Mouse (Mus musculus): Measurements from ENCODE around the gene Ugt1a5. TPM values are rescaled to one million over a fixed set of nuclear protein-coding genes. Genes with fewer than 3 reads are reported as not detected.
"Not testable (repeated sequence)": the region's sequence is repeated elsewhere in the genome, so short reads cannot be mapped to it uniquely, and the experiment has no call there.

Ugt1a5 gene
- polyA plus RNA-seq, 1 experiment from 2014 or later, result not detected

DNA sequence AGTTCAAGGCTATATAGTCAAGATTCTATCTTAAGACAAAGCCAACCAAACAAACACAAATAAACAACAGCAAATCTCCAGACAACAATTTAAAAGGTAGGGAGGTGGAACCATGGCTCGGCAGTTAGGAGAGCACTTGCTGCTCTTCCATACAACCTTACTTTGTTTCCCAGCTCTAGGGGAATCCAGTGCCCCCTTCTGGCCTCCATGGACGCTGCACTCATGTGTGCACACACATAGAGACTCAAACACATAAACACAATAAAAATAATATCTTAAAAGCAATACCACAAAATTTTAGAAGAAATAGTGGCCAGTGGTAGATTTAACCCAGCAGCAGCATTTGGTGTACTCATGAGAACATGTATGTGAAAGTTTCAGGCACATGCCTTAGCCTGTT lies 51.3 kb downstream of the Ugt1a5 start:
- no peak for ATAC-seq (ENCODE audit: insufficient read depth, low FRiP score, low read depth)
- Histone ChIP-seq H3K4me2 (no peak overlapping the region), H3K9me3 (peaks cover 16% of the 10 kb centered on the region), H3K36me3 (no peaks in the 10 kb centered on the region), H3K4me1 (no peaks in the 10 kb centered on the region), H3K27ac (no peak overlapping the region), H3K9ac (no peak overlapping the region), H3K27me3 (replicated peaks) (no peaks in the 10 kb centered on the region), H3K4me3 (replicated peaks) (no peak overlapping the region)
- WGBS, result 63% methylated on average over 2 of the region's 2 CpGs

DNA sequence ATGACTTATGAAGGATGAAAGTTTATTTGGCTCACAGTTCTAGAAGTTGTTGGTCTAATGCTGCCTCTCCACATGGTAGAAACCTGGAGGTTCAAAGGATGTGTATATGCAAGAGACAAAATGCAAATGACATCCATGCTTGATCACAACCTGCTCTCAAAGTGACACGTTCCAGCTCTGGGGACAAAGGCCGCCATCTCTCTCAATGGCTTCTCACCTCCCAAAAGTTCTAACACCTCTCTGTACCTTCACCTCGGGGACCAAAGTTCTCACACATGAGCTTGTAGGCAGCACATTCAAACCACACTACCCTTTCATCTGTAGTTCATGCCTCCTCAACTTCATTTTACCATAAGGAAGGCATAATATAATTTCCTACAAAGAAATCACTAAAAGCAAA lies 51.8 kb downstream of the Ugt1a5 start:
- H3K36me3 ChIP-seq, result no peaks in the 10 kb centered on the region
- ATAC-seq (ENCODE audit: insufficient read depth, low FRiP score, low read depth), result no peak
- H3K27me3 ChIP-seq (replicated peaks), result no peaks in the 10 kb centered on the region
- peaks cover 16% of the 10 kb centered on the region for H3K9me3 ChIP-seq
- no peak overlapping the region for H3K9ac ChIP-seq
- H3K4me3 ChIP-seq (replicated peaks), result no peak overlapping the region
- H3K4me1 ChIP-seq, result no peaks in the 10 kb centered on the region
- WGBS, result 37% methylated on average over 3 of the region's 3 CpGs
- no peak overlapping the region for H3K4me2 ChIP-seq
- H3K27ac ChIP-seq, result no peak overlapping the region

DNA sequence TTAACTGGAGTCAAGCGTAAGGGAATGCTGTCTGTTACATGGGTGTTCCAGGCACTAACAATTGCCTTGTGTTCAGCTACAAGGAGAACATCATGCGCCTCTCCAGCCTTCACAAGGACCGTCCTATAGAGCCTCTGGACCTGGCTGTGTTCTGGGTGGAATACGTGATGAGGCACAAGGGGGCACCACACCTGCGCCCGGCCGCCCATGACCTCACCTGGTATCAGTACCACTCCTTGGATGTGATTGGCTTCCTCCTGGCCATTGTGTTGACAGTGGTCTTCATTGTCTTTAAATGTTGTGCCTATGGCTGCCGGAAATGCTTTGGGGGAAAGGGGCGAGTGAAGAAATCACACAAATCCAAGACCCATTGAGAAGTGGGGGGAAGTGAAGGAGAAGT lies 52.2 kb downstream of the Ugt1a5 start:
- Histone ChIP-seq H3K4me1 (no peaks in the 10 kb centered on the region), H3K4me3 (replicated peaks) (no peak overlapping the region), H3K9me3 (peaks cover 16% of the 10 kb centered on the region), H3K27ac (no peak overlapping the region), H3K36me3 (no peaks in the 10 kb centered on the region), H3K4me2 (no peak overlapping the region), H3K27me3 (replicated peaks) (no peaks in the 10 kb centered on the region), H3K9ac (no peak overlapping the region)
- 74% methylated on average over 9 of the region's 9 CpGs for WGBS
- ATAC-seq (ENCODE audit: insufficient read depth, low FRiP score, low read depth), result no peak

DNA sequence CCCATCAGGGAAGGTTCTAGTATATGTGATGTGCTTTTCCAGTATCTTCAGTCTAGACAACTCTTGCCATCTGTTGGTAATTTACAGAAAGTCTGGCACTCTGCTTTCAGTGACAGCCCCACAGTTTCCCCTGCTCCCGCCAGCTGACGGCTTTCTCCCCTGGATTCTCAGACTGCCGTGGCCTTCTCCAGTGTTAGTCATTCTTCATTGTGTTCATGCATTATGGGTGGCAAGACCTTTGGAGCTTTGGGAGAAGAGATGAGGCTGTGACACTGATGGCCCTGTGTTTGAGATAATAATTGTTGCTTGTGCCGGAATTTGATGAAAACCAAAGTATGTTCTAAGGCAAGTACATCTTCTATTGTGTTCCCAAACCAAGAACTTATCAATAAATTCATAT lies 52.8 kb downstream of the Ugt1a5 start:
- Histone ChIP-seq H3K36me3 (no peaks in the 10 kb centered on the region), H3K4me3 (replicated peaks) (no peak overlapping the region), H3K9me3 (peaks cover 12% of the 10 kb centered on the region), H3K9ac (no peak overlapping the region), H3K4me1 (no peaks in the 10 kb centered on the region), H3K4me2 (no peak overlapping the region), H3K27ac (no peak overlapping the region), H3K27me3 (replicated peaks) (no peaks in the 10 kb centered on the region)
- WGBS, result 50% methylated on average over 4 of the region's 4 CpGs
- no peak for ATAC-seq (ENCODE audit: insufficient read depth, low FRiP score, low read depth)

DNA sequence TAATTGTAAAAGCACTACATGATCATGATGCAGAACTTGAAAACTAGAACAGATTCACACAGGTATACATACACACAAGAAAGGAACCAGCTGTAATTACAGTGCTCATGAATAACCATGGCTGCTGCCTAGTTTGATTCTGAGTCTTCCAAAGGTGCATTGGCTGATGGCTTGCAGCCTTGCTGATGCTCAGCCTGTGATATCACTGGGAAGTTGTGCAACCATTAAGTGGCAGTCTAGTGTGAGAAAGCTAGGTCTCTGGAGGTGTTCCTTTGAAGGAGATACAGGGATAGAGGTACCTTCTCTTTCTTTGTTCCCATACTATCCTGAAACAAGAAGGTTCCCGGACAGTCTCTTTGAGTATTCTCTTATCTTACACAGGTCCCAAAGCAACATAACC lies 53.2 kb downstream of the Ugt1a5 start:
- Histone ChIP-seq H3K27me3 (replicated peaks) (no peaks in the 10 kb centered on the region), H3K4me2 (no peak overlapping the region), H3K9me3 (peaks cover 12% of the 10 kb centered on the region), H3K4me1 (no peaks in the 10 kb centered on the region), H3K27ac (no peak overlapping the region), H3K9ac (no peak overlapping the region), H3K36me3 (no peaks in the 10 kb centered on the region), H3K4me3 (replicated peaks) (no peak overlapping the region)
- WGBS, result 15% methylated on average over 1 of the region's 1 CpGs
- no peak for ATAC-seq (ENCODE audit: insufficient read depth, low FRiP score, low read depth)

DNA sequence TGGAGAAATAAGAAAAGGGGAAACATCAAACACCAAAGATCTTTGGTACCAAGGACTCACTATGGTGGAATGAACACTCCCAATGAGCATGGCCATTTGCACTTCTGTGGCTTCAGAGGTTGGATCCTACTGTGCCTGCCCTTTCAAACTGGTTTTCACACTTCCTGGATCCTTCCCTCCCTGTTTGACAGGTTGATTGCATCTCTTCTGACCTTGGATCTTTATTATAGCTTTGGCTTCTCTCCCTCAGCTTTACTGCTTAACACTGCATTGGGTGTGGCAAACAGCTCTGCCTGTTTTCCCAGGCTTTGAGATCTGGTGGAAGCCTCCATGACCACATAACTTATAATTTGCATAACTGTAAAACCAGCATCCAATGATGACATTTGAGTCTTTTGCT lies 54.5 kb downstream of the Ugt1a5 start:
- H3K4me3 ChIP-seq (replicated peaks), result no peak overlapping the region
- peaks cover 12% of the 10 kb centered on the region for H3K9me3 ChIP-seq
- ATAC-seq (ENCODE audit: insufficient read depth, low FRiP score, low read depth), result no peak
- H3K27me3 ChIP-seq (replicated peaks), result no peaks in the 10 kb centered on the region
- no peak overlapping the region for H3K9ac ChIP-seq
- no peak overlapping the region for H3K4me2 ChIP-seq
- no peak overlapping the region for H3K27ac ChIP-seq
- no peaks in the 10 kb centered on the region for H3K4me1 ChIP-seq
- H3K36me3 ChIP-seq, result no peaks in the 10 kb centered on the region

DNA sequence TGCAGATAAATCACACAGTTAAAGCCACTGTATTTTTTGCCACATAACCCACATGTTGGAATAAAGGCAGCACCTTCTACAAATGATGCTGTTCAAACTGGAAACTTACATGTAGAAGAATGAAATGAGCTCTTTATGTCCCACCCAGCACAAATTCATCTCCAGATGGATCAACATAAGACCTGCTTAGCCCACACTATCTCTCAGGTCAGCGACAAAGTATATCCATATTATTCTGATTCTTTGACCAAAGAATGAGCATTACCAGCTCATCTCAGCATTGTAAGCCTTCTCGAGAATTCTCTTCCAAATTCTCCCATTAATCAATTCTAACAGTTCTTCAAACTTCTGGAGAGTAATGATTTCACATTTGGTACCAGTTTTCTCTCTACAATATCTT lies 56.4 kb downstream of the Ugt1a5 start:
- 46% methylated on average over 2 of the region's 2 CpGs for WGBS
- Histone ChIP-seq H3K9ac (no peak overlapping the region), H3K27ac (no peak overlapping the region), H3K4me3 (replicated peaks) (no peak overlapping the region), H3K36me3 (no peaks in the 10 kb centered on the region), H3K27me3 (replicated peaks) (no peaks in the 10 kb centered on the region), H3K4me2 (no peak overlapping the region), H3K4me1 (no peaks in the 10 kb centered on the region), H3K9me3 (peaks cover 13% of the 10 kb centered on the region; the same call in 1 of the 2 replicates)
- no peak for ATAC-seq (ENCODE audit: insufficient read depth, low FRiP score, low read depth)

DNA sequence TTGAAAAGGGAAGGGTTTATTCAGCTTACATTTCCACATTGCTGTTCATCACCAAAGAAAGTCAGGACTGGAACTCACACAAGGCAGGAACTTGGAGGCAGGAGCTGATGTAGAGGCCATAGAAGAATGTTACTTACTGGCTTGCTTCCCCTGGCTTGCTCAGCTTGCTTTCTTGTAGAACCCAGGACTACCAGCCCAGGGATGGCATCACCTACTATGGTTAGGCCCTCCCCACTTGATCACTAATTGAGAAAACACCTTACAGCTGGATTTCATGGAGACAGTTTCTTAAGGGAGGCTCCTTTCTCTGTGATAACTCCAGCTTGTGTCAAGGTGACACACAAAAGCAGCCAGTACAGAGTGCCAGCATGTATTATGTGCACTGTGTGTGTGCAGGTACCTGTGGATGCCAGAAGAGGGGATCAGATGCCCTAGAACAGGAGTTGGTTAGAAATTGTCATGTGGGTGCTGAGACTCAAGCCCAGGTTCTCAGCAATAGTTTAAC lies 57.3 kb downstream of the Ugt1a5 start:
- H3K9me3 ChIP-seq; H3K4me3 ChIP-seq (replicated peaks); ATAC-seq (ENCODE audit: insufficient read depth, low FRiP score, low read depth); H3K4me1 ChIP-seq; H3K27me3 ChIP-seq (replicated peaks); H3K36me3 ChIP-seq; H3K4me2 ChIP-seq; H3K9ac ChIP-seq; H3K27ac ChIP-seq: not testable (repeated sequence)

DNA sequence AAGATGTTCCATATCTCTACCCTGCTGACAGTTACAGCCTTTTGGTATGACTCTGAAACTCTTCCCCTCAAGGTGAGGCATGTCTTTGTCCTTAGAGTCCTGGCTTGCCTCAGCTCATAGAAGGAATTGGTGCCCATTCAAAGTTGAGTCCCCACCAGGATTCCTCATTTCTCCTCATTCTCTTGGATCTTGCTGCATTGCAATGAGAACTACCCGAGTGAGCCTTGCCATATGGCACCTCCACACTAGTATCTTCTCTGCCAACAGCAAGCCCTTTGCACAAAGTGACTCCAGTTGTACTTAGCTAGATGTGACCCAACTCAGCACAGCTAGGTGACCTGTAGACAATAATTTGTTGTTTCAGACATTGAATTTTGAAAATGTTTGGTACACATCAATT lies 57.8 kb downstream of the Ugt1a5 start:
- H3K4me2 ChIP-seq, result no peak overlapping the region
- no peak overlapping the region for H3K9ac ChIP-seq
- 46% methylated on average over 1 of the region's 1 CpGs for WGBS
- no peaks in the 10 kb centered on the region for H3K27me3 ChIP-seq (replicated peaks)
- no peak overlapping the region for H3K27ac ChIP-seq
- no peak for ATAC-seq (ENCODE audit: insufficient read depth, low FRiP score, low read depth)
- H3K9me3 ChIP-seq, result peaks cover 8% of the 10 kb centered on the region
- H3K4me3 ChIP-seq (replicated peaks), result no peak overlapping the region
- no peaks in the 10 kb centered on the region for H3K4me1 ChIP-seq
- no peaks in the 10 kb centered on the region for H3K36me3 ChIP-seq

DNA sequence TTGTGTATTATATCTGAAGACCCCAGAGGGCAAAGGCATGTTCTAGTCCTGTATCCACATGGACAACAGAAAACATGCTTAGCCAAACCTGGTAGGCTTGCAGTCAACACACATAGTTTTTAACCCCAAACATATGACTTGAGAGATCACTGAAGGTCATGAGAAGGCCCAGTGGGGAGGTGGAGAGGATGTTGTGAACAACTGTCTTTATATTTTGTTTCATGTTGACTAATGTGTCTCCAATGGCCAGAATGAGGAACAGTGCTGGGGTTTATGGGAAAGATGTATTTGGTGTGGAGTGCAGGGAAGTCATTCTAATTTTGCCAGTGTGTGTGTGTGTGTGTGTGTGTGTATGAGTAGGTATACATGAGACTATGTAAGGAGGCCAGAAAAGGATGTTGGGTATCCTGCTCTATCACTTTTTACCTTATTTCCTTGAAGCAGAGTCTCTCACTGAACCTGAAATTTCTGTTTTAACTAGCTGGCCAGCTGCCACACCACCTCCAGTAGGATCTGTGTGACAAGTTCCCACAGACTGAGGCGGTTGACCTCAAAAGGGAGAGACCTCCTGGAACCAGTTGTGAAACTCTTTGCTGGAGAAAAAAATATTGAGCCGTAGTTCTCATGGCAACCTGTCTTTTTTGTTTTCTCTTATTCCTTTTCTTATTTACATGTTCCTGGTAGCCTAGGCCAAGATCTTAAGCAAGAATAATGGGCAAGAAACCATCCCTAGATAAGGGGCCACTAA lies 58.4 kb downstream of the Ugt1a5 start:
- WGBS, result 61% methylated on average over 2 of the region's 2 CpGs

DNA sequence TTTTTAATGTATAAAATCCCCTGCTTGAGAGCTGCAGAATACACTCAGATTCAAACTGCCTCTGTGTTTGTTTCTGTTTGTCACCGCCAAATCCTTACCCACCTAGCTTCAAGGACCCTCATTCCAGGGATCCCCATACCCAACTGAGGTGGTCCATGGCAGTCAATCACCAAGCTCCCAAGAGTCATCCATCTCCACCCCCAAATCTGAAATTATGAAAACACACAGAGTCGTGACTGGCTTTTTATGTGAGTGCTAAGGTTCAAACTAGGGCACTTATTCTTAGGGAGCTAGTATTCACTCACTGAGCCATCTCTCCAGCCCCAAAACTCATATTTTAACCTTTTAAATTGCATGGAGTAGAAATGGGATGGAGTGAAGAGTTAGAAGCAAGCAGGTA lies 59.5 kb downstream of the Ugt1a5 start:
- not testable (repeated sequence) for H3K27me3 ChIP-seq (replicated peaks); ATAC-seq (ENCODE audit: insufficient read depth, low FRiP score, low read depth); H3K4me2 ChIP-seq; H3K36me3 ChIP-seq; H3K4me1 ChIP-seq; H3K9ac ChIP-seq; H3K4me3 ChIP-seq (replicated peaks); H3K9me3 ChIP-seq; H3K27ac ChIP-seq
- WGBS, result 31% methylated on average over 2 of the region's 2 CpGs

More for the DNA sequence above, 58.4 kb downstream of the Ugt1a5 start:
- Histone ChIP-seq H3K27me3 (replicated peaks) (no peaks in the 10 kb centered on the region), H3K27ac (no peak overlapping the region), H3K4me2 (no peak overlapping the region), H3K9ac (no peak overlapping the region), H3K4me3 (replicated peaks) (no peak overlapping the region), H3K4me1 (no peaks in the 10 kb centered on the region), H3K36me3 (no peaks in the 10 kb centered on the region), H3K9me3 (peaks cover 8% of the 10 kb centered on the region)
- no peak for ATAC-seq (ENCODE audit: insufficient read depth, low FRiP score, low read depth)

DNA sequence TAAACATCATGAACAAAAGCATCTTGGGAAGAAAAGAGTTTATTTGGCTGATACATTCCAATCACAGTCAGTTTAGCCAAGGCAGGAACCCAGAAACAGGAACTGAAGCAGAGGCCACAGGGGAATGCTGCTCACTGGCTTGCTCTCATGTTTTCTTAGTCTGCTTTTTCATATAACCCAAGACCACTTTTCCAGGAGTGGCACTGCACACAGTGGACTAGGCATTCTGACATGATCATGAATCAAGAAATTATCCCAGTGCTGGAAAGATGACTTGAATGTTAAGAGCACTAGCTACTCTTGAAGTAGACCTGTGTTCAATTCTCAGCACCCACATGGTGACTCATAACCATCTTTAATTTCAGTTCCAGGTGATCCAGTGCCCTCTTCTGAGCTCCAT lies 59.9 kb downstream of the Ugt1a5 start:
- H3K4me3 ChIP-seq (replicated peaks), result no peak overlapping the region
- no peak for ATAC-seq (ENCODE audit: insufficient read depth, low FRiP score, low read depth)
- no peak overlapping the region for H3K9ac ChIP-seq
- no peaks in the 10 kb centered on the region for H3K27me3 ChIP-seq (replicated peaks)
- no peak overlapping the region for H3K27ac ChIP-seq
- no peaks in the 10 kb centered on the region for H3K4me1 ChIP-seq
- no peaks in the 10 kb centered on the region for H3K36me3 ChIP-seq
- peaks cover 8% of the 10 kb centered on the region for H3K9me3 ChIP-seq
- no peak overlapping the region for H3K4me2 ChIP-seq
